Mouse (Mus musculus): ENCODE measurements around the gene Rps2.
"Not testable (repeated sequence)": the region's sequence is repeated elsewhere in the genome, so short reads cannot be mapped to it uniquely, and the experiment has no call there.

The Rps2 gene

GRCm38 (mm10) chr17:24717943-24718342 is at the start of gene Rps2, which contains the start of gene Rnf151:
Gene Rps2 (plus strand): TSS chr17:24718116.
Gene Rnf151 (minus strand): TSS chr17:24718063.
- DNase-seq (ENCODE audit: extremely low read depth, low read depth, low spot score): no peak

DNA sequence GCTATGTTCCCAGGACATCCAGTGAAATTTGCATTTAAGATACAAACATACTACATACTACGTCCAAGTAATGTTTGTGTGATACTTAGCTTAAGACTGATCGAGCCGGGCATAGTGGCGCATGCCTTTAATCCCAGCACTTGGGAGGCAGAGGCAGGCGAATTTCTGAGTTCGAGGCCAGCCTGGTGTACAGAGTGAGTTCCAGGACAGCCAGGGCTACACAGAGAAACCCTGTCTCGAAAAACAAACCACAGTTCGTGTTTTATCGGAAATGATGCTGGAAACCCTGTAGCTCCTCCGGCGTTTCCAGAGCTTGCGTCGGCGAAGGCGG is 48.7 kb upstream of the Rps2 start:
- not testable (repeated sequence) for DNase-seq (ENCODE audit: extremely low read depth, low read depth, low spot score)

GRCm38 (mm10) chr17:24669545-24670245 is 48.2 kb upstream of the Rps2 start, which contains the start of gene Zfp598:
Gene Zfp598 (plus strand): TSS chr17:24669687.
- DNase-seq (ENCODE audit: extremely low read depth, low read depth, low spot score): no peak

GRCm38 (mm10) chr17:24670246-24670844 is 47.6 kb upstream of the Rps2 start:
- no peak for DNase-seq (ENCODE audit: extremely low read depth, low read depth, low spot score)

DNA sequence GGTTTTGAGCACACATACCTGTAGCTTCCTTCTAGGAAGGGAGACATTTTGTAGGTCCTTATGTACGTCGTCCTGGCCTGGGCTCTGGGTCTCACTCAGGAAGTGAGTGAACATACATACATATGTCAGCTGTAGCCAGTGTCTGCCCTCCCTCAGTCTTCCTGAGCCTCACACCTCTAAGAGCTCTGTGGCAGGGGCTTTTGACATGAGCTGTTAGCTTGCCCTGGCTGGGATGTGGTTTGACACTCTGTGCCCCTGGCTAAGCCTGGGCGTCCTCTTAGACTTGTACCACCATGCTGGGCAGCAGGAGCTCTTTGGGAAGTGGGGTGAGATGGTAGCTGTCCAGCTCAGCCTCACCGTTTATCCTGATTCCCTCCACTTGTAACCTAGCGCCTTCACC is 46.6 kb upstream of the Rps2 start:
- no peak for DNase-seq (ENCODE audit: extremely low read depth, low read depth, low spot score)

GRCm38 (mm10) chr17:24672141-24672540 is 45.8 kb upstream of the Rps2 start:
- no peak for DNase-seq (ENCODE audit: extremely low read depth, low read depth, low spot score)

- DNase-seq (ENCODE audit: extremely low read depth, low read depth, low spot score): no peak
These were observed 43.6 kb upstream of the Rps2 start for GRCm38 (mm10) chr17:24674277-24674676.

- no peak for DNase-seq (ENCODE audit: extremely low read depth, low read depth, low spot score)
These were observed 41.7 kb upstream of the Rps2 start for GRCm38 (mm10) chr17:24676187-24676586.

- DNase-seq (ENCODE audit: extremely low read depth, low read depth, low spot score): no peak
These were observed 41.0 kb upstream of the Rps2 start for GRCm38 (mm10) chr17:24676877-24677276.

GRCm38 (mm10) chr17:24677500-24678080 is 40.3 kb upstream of the Rps2 start:
- DNase-seq (ENCODE audit: extremely low read depth, low read depth, low spot score): no peak

GRCm38 (mm10) chr17:24686514-24686913 is 31.4 kb upstream of the Rps2 start:
- no peak for DNase-seq (ENCODE audit: extremely low read depth, low read depth, low spot score)

DNA sequence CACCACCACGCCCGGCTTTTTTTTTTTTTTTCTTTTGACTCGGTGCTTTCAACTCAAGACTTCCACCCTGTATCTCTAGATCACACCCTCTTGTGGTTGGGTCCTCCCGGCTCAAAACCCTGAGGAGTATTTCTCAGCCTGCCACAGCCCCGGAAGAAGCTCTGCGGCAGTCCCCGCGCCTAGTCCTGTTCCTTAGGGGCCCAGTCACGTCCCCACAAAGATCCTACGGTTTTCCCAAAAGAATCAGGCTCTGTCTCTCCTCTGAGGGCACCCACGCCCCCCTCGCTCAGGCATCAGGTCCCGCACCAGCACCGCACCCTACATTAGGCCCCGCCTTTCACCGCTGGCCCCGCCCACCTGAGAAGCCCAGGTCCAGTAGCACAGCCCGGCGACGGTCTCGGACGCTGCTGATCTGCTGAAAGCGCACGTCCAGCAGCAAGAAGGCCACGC is 30.7 kb upstream of the Rps2 start:
- no peak for DNase-seq (ENCODE audit: extremely low read depth, low read depth, low spot score)

DNA sequence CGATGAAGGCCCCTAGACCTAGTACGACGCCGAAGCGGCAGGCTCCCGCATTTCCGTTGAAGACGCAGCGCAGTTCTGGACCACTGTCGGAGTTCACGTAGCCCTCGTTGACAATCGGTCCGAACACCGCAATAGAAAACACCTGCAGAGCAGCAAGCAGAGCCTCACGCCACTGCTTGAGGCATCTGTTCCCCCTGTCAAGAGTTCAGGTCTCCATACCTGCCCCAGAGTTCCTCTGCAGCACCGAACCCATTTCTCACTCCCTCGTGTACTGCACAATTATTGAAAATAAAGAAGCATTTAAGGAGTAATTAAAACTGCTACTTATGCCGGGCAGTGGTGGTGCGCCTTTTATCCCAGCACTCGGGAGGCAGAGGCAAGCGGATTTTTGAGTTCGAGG is 30.3 kb upstream of the Rps2 start:
- DNase-seq (ENCODE audit: extremely low read depth, low read depth, low spot score): no peak

DNA sequence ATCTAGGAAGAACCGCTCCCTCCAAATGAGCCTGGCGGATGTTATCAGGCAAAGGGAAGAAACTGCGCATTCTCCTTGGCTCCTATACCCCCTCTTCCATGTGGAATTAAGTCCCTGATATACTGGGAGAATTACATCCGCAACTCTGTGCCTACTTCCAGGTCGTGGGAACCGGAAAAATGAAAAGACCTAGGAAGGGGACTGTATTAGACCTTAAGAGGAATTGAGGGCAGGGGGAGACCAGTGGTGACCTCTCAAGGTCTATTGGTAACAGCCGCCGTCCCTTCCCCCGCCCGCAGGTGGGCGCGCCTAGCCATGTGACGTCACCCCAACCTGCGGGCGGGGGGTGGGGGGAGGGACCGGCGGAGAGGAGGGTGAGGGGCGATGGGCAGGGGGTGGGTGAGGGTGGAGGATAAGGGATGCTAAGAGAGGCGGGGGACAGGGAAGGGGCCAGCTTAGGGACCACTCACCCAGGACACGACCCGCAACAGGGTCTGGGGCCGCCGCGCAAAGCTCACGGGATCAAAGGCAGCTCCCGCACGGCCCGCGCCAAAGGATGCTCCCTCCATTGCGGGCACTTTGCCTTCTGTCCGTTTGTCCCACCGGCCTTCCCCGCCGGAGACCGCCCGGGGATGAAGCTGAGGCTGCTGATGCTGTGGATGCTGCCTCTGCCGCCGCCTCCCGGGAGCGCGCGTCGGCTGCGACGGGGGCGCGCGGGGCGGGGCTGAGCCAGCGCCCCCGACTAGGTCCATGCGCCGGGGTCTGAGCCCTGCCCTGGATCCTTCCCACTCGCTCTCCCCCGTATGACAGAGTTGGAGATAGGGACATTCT is 28.4 kb upstream of the Rps2 start, which contains the start of gene Syngr3:
Gene Syngr3 (minus strand): TSS at position 705 of the 831 bp plus-strand sequence.
- no peak for DNase-seq (ENCODE audit: extremely low read depth, low read depth, low spot score)

DNA sequence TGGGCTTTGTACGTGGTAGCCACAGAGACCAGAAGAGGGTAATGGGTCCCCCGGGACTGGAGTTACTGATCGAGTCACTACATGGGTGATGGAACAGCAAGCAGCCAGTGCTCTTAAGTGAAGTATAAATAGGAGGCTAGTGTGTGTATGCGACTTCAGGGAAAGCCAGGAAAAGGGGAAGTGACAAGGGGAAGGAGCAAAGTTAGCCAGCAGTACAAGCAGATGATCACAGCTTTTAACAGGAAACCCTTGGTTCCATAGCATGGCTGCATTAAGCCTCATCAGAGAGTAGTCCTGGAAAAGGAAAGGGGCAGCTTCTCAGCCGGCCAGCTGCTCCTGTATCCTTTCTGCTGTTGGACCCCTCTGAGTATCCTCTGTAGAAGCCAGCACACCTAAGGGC is 25.5 kb upstream of the Rps2 start:
- DNase-seq (ENCODE audit: extremely low read depth, low read depth, low spot score): no peak

DNA sequence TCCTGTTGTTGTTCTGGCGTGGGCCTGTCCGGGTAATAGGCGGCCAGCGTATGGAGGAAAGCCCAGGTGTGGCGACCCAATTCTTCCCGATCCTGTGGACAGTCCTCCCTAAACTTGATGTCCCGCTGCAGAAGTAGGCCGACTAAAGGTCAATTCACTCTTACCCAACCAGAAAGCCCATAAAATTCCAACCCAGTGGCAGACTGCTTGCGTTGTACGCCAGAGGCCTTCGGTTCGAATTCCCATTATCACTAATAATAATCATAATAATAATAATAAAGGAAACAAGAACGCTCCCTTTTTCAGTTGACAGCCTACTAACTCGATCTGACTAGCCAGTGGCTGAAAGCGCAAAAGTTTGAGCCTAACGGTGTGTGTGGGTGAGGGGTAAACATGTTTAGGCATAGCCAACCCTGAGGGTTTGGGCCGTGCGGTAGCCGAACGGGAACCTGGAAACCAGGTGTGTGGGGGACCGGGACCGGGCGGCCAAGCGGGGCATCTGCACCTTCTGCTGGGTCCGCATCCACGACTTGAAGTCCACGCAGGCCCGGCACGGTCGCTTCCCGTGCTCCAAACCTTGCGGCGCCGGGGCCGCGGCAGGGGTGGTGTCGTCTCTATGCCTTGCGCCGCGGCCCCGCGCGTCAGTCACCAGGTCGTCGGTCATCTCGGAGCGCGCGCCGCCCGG is 22.4 kb upstream of the Rps2 start:
- DNase-seq (ENCODE audit: extremely low read depth, low read depth, low spot score): no peak

GRCm38 (mm10) chr17:24696011-24696697 is 21.8 kb upstream of the Rps2 start, which contains the start of the genes Gfer and Noxo1:
Gene Gfer (minus strand): TSS chr17:24696156.
Gene Noxo1 (plus strand): TSS chr17:24696234.
- DNase-seq (ENCODE audit: extremely low read depth, low read depth, low spot score): no peak

DNA sequence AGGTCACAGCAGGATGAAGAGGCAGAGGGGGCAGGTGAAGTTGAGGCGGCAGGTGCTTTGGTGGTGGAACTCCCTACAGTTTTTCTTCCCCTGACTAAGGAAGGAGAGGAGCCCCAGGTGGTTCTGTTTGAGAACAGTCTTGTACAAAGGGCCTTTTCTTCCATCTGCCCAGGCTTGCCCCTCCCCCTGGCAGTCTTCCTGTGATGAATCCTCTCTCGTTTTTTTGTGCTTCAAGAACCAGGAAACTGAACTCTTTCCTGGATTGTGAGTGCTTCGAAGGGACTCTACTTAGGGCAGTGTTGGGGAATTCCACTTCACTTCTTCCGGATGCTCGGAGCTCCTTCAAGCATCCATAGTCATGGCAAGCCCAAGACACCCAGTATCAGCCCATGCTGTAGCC is 19.9 kb upstream of the Rps2 start:
- DNase-seq (ENCODE audit: extremely low read depth, low read depth, low spot score): no peak

DNA sequence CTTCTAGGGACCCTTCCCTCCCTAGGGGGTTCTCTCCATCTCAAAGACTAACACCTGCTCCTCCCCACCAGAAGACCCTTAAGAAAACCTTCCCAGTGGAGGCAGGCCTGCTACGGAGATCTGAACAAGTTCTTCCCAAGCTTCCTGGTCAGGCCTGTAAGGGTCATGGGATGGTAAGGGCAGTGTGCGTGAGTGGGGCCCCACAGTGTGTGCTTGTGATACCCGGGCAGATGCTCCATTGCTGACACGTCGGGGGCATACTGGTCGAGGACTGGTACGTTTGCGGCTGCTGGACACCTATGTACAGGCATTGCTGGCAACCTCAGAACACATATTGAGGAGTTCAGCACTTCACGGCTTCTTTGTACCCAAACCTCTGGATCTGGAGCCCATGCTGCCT is 19.2 kb upstream of the Rps2 start:
- DNase-seq (ENCODE audit: extremely low read depth, low read depth, low spot score): no peak

- DNase-seq (ENCODE audit: extremely low read depth, low read depth, low spot score): no peak
These were observed 18.4 kb upstream of the Rps2 start for GRCm38 (mm10) chr17:24699473-24699872.

Data from fat pad, adult 2 months (tissue).